Mouse (Mus musculus) cerebral cortex, adult 2 months (tissue): ENCODE data around the gene Dgkk.

Experiments
- WGBS: fragments of 180-500 bp; shearing (Covaris S2); methylation state at CpG from one replicate; pipeline ENCODE4 v1.1.7; 2018; 5-methylcytosine and 5-hydroxymethylcytosine counted together

Gene Dgkk

DNA sequence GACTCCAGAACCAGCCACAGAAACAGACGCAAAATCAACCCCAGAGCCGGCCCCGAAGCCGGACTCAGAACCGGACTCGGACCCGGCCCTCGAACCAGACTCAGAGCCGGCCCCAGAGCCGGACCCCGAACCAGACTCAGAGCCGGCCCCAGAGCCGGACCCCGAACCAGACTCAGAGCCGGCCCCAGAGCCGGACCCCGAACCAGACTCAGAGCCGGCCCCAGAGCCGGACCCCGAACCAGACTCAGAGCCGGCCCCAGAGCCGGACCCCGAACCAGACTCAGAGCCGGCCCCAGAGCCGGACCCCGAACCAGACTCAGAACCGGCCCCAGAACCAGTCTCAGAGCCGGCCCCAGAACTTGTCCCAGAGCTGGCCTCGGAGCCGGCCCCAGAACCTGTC lies at the start of gene Dgkk:
Gene Dgkk (plus strand): TSS at position 301 of the 400 bp plus-strand sequence.
- WGBS, result 2% methylated on average over 19 of the region's 30 CpGs

DNA sequence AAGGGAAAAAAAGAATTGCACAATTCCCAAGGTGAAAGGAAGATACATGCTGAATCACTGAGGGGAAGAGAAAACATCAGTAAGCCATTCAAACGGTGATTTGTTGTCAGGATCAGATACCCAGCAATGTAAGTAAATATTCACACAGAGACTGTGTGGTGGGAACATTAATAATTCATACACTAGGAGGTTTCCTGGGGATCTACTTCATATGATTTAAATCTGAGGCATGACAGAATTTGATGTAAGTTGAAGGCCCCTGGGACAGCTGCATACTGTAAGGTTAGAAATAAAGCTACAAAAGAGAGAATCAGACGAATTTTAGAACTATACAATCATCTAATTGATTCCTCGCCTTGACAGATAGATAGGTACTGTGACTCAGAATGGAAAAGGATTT lies 45.1 kb upstream of the Dgkk start:
- WGBS, result 69% methylated on average over 3 of the region's 3 CpGs

DNA sequence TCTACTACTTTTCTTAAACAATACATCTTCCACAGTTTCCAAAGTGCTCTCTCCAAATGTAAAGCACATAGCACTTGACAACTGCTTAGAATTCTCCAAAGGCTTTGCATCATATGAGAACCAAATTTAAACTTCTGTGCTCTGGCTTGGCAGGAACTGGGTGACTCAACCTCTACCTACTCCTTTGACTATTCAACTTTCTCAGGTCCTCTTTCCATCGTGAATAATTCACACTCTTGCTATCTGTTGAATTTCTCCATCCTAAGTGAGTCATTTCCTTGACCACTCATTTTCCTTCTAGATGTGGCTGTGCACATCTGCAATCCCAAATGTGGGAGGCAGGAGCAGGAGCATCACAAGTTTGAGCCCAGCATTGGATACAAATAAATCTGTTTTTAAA lies 28.4 kb upstream of the Dgkk start:
- WGBS, result 41% methylated on average over 1 of the region's 1 CpGs

GRCm38 (mm10) chrX:6751549-6752047 lies 27.5 kb upstream of the Dgkk start:
- whole genome bisulfite sequencing, result 40% methylated on average over 6 of the region's 6 CpGs

DNA sequence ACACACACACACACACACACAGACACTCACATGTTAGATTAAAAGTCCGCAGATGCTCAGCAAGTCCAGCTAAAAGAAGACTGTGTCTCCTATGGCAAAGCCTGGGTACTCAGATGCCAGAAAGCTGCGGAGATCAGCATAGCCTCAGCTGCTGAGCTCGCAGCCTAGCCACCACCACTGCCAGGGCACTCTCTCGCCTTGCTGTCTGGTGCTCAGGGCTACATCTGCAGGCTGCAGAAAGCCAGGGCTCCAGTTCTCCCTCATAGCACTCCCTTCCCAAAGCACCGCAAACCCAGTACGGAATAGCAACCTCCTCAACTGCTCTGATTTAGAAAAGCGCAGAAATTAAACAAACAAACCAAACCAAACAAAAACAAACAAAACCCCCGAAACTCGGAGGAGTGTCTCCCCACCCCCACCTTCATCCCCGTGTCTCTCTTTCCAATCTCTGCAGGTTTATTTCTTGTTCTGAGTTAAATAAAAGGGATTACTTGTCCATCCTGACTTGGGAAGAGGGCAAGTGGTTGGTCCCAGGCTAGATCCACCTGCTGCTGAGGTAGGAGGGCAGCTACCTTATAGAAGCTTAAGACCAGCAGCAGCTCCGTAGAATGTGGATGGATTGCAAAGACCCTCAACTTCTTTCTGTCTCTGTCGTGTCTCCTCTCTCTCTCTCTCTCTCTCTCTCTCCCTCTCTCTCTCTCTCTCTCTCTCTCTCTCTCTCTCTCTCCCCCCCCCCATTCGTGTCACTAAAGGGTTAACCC lies 1.4 kb upstream of the Dgkk start:
- 11% methylated on average over 13 of the region's 13 CpGs for WGBS

DNA sequence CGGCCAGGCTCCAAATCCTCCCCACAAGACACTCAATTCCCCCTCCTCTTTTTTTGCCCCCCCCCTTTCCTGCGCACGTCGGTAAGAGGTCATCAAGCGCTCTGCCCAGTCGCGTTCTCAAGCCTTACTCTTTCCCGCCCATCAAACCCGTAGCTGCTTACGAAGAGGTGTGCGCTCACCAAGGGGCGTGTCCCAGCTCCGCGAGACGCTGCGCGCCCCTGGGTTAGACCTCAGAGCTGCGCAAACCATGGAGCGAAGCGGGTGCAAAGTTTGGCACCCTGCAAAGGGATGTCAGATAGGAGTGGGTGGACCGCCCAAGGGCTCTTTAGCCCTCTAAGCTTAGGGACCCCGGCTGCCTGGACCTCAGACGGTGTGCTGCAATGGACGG lies 862 bp upstream of the Dgkk start:
- 7% methylated on average over 22 of the region's 24 CpGs for WGBS

- WGBS, result 6% methylated on average over 16 of the region's 16 CpGs
Observed at GRCm38 (mm10) chrX:6779969-6780539, 948 bp downstream of the Dgkk start.

DNA sequence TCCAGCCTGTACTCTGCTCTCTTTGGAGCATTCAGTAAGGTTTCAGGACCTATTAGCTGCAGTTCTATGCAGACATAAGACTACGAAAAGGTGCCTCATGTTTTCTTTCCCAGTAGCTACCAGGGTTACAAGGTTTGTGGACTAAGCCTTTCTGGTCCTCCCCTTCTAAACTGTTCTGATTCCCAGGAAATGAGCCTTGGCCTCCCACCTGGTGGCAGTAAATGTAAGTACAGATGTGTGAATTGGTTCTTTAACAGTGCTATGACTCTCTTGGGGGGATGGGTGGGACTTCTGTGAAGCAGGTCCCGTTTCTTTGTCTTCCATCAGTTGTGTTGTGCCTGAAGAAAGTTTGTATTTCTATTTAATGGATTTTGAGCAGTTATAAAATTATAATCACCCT lies 53.4 kb downstream of the Dgkk start:
- 37% methylated on average over 2 of the region's 2 CpGs for WGBS

DNA sequence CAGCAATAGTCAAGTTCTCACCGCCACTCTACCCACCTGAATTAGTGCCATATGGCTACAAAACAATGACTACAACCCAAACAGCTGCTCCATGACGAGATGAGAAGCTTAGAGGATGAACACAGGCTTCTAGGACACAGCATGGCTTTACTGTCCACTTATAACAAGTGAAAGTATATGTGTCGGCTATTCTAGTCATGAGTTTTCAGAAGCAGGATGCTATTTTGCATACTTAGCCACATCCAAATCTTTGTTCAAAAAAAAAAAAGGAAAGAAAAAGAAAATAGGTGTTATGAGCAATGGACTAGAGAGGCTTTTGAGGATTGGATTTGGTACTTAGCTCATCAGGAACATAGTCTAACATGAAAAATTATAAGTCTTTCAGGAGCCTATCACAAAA lies 74.4 kb downstream of the Dgkk start:
- 62% methylated on average over 3 of the region's 3 CpGs for WGBS

DNA sequence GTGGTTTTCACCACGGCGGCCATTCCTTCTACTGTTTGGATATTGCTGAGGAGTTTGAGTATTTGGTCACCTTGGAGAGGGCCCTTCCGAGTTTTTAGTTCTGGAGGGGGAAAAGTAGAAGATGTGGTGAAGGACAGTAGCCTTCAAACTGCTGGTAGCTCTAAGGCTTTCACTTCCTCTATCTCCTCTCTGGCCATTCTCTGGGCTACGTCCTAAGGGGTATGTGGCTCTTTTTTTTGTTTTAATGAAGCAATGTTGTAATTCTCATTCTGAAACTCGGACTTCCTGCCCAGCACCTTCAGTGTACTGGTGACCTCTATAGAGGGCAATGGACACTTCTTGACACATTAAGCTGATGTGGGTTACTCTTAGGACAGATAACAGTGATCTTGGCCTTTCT lies 75.0 kb downstream of the Dgkk start:
- 86% methylated on average over 5 of the region's 5 CpGs for WGBS

DNA sequence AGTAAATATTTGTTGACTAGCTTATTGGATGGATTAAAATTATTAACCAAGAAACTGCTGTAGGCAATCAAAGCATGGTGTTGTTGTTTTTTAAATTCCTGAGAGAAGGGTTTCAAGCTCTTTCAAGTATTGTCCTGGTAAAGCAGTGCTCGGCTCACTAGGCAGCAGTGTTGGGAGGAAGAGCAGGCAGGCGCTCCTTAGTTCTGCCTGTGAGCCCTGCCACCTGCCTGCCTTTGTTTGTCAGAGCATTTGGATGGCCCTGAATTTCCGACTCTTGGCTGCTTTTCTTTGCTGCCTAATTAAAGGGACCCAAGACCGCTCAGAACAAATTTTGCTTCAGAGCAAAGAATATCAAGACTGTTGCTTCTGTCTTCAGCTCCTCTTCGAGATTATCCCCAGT lies 114.8 kb downstream of the Dgkk start:
- 40% methylated on average over 5 of the region's 5 CpGs for whole genome bisulfite sequencing

DNA sequence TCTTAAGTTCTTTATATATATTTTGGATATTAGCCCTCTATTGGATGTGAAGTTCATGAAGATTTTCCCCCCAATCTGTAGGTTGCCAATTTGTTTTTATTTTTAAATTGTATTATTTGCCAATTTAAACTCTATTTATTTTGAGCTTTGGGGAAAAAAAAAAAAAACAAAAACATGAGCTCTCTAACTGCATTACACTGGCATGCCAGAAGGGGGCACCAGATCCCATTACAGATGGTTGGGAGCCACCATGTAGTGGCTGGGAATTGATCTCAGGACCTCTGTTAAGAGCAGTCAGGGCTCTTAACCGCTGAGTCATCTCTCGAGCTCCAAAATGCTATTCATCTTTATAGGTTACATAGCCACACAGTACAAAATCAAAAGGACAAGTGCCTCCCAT lies 131.9 kb downstream of the Dgkk start:
- 86% methylated on average over 2 of the region's 2 CpGs for WGBS

DNA sequence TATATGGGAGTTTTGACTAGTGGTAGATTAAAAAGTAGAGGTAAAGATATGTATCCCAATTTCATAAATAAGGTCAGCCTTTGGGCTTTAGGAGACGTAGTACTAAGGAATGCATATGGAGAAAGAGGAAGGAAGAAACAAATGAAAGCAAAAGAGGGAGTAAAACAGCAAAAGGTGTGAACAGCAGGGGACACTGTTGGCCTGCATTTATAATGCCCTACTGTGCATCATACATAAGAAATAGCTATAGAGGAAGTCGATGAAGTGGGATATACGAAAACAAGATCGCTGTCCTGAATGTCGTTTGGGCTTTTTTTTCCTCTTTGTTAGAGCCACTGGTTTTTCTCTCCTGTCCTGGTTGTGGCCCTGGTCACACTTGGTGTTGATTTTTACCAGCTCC lies 143.1 kb downstream of the Dgkk start:
- 66% methylated on average over 5 of the region's 5 CpGs for WGBS

DNA sequence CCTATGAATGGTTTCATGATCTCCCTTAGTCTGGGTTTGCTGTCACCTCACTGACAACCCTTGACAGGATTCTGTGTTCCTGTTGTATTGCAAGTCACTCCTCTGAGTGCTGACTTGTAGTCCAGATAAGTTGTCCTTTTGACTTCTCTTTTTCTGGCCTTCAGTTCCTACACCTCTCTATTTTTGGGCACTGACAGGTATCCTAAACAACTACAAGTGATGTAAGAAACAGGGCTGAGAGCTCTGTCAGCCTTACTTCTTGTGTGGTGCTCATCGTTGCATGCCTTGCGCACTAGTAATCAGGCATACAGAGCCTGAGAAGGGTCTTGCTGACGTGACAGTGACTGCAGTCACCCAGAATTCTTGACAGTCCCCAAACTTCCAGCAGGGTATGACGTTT lies 147.1 kb downstream of the Dgkk start:
- WGBS, result 89% methylated on average over 4 of the region's 4 CpGs

DNA sequence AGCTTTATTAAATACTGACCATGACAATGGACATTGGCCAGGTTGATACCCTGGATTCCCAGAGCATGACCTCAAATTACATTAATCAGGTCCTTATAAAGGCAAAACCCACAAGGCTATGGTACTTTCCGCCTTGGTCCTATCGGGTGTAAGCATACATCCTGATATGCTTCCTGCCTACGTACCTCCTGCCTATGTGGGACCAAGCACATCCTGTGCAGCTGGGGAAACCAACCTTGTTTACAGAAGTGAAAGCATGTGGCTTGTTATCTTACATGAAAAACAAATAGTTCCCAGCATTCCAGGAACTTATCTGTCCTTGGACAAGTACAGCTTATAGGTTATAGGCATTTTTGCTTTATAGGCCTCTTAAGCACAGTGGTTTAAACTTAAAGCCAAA lies 189.5 kb downstream of the Dgkk start:
- WGBS, result 78% methylated on average over 3 of the region's 3 CpGs

DNA sequence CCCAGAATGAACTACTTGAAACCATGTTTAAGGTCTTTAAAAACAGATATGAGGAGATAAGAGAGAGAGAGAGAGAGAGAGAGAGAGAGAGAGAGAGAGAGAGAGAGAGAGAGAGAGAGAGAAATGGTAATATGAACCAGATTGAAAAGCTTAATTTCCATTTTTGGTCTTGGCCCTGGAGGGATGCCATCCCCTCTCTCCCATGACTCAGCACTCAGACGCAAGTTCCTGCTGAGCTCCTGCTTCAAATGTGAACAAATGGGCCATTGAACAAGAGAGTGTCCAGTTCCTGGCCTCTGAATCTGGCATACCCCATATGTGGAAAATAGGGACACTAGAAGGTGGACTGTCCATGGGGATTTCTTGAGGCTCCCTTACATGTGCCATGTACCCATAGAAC lies 192.8 kb downstream of the Dgkk start:
- 42% methylated on average over 1 of the region's 1 CpGs for WGBS

DNA sequence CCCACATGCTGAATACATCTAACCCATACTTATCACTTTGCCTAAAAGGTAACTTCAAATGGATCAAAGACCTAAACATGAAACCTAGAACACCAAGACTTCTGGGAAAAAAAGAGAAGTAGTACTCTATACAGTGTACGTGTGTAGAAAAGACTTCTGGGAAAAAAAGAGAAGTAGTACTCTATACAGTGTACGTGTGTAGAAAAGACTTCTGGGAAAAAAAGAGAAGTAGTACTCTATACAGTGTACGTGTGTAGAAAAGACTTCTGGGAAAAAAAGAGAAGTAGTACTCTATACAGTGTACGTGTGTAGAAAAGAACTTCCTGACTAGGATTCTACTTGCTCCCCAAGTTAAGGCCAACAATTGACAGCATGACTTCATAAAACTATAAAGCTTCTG lies 204.8 kb downstream of the Dgkk start:
- 91% methylated on average over 3 of the region's 4 CpGs for WGBS
